Mouse (Mus musculus) heart, postnatal 36 days (tissue): Measurements from ENCODE around the gene Fads1. TPM values are rescaled to one million over a fixed set of nuclear protein-coding genes. Genes with fewer than 3 reads are reported as not detected.
A peak's percentile ranks its signal among the peaks of the same experiment; 100 is the strongest.

ENCODE experiments used
- DNase-seq, 2 experiments: peaks; one replicate each; pipeline ENCODE4 v3.0.0; 2021 to 2022
- intact Hi-C: fragments of 180-260 bp; cut with DNase I; formaldehyde crosslinking; loops from one replicate; pipeline ENCODE4 v1.15.1; 2025
- total RNA-seq, 2 experiments: library from RNA; stranded (reverse); gene quantifications; 2 replicates each; pipeline ENCODE4 v1.2.3; 2021

The Fads1 gene
- total RNA-seq, 2 experiments from 2014 or later = 23.7 to 24.0 TPM

DNA sequence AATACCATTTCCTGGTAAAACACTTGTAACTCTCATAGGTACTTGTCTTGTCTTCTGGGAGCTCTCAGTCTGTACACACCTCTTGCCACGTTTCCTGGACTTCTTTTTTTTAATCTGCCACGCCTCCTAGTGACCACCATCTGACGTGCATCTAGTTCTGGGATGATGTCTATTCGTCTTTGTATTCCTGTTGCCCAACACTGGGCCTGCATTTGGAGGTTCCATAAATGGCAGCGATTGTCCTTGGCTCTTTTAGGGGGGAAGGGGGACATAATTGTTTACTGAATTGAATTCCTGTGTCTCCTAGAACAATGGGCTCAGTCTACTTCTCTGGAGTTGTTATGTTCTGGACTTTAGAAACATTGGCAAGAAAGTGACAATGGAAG lies 21.9 kb downstream of the Fads1 start:
- intact Hi-C loops = no loop called here
- peak in 1 of 2 experiments; percentile 23 for DNase-seq

DNA sequence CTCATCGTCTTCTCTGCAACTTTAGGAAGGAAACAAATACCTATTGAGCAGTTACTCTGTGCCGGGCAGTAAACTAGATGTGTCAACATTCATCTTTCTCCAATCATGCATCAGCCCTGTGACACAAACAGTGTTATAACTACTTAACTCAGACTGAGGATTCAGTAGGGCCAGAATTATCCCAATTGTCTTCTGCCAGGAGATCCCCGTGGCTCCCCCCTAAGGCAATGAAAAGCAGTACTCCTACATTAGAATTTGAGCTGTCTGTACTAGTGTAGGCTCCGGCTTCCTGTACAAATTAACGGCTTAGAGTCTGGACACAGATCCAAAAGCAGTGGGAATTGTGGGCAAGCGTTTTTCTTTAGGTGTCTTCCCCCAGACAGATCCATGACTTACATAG lies 22.4 kb downstream of the Fads1 start:
- DNase-seq = no peak
- intact Hi-C loops = no loop called here

DNA sequence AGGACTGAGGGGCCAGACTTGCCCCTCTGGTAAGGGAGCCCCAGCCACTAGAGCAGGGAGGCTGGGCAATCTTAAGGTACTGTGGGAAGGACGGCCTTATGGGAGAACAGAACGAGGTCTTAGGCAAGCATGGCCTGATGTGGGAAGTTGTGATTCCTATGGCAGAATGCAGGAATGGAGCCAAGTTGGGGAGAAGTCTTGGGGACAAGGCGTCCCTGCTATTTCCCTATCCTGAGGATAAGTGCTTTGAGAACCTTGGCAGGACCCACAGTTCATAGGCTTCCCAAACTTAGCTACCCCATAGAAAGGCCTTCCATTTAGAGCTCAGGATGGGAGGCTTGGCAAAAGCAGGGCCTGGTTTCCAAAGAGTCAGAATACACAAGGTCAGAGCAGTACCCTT lies 26.2 kb downstream of the Fads1 start:
- peak in 1 of 2 experiments; percentile 37 for DNase-seq
- intact Hi-C loops = no loop called here

DNA sequence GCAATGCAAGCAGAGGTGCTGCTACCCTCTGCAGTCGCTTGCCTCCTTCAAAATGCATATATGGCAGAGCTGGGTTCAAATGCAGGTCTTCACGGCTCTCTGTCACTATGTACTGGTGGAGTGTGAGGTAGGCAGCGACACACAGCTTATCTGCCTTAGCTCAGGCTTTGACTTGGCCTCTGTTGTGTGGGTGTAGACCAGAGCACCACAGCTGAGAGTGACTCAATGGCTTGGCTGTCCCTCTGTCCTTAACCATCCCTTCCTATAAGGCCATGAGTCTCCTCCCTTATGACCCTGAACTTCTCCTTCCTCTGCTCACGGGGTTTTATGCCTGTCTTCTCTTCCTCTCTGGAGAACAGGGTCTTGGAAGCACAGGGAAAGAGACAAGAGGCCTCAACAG lies 28.2 kb downstream of the Fads1 start:
- DNase-seq = no peak
- intact Hi-C loops = no loop called here

DNA sequence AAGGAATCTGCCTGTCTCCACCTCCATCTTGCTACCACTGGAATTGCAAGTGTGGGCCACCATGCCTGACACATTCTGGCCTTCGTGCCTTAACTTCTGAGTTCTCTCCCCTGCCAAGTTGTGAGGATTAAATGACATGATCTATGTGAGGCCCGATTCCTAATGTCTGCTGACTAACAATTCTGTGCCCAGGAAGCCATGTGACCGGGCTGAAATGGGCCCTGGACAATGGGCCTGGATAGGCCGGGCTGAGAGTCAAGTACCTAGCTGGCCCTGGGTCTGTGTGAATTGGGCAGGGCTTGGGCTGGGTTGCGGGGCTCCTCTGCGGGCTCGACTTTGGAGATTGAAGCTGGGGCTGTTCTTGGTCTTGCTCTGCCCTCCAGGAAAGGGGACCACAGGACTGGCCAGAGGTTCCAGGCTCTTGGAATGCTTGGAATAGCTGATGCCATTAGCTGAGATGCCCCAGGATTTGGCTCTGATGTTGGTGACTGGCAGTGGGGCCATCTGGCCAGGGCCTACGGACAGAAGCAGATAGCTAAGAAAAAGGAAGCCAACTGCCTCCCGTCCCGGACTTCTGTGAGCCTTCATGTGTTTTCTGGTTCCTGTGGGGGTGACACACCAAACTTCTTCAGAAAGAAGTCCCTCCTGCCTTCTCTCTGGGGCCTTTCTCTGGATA lies 31.2 kb downstream of the Fads1 start:
- intact Hi-C loops = no loop called here
- DNase-seq = peak in 1 of 2 experiments; percentile 49

DNA sequence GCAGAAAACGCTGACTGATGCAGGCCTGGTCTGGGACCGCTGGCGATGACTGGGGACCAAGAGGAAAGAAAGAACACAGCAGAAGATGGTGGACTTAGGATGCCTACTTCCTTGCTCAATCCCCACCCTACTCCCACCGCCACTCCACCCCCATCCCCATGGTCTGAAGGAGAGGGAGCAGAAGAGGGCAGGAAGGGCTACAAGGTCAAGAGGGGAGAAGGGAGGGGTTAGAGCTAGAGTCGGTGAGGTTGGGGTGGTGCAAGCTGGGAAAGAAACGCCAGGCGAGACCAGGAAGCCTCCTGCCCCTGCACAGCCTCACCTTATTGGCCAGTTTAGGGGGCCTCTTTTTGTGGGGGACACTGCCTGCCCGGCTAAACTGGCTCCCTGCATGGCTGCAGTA lies 33.4 kb downstream of the Fads1 start:
- DNase-seq = no peak
- intact Hi-C loops = no loop called here

DNA sequence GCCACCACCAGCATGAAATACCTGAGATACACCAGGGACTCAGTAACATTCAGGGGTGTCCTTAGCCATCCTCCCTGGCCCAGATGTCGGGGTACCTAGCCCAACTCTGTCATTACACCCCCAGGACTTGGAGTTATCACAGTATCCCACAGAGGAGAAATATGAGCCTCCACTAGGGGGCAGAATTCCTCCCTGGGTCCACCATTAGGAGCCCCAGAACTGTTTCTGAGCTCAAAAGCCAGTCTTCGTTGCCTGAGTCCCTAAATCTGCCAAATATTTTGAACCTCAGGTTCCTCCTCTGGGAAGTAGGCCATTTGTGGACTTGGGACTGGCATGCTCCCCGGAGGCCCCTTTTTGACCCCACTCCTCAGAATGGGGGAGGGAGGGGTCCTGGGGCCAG lies 36.4 kb downstream of the Fads1 start:
- DNase-seq = peak; percentile 27 to 44
- intact Hi-C loops = no loop called here

DNA sequence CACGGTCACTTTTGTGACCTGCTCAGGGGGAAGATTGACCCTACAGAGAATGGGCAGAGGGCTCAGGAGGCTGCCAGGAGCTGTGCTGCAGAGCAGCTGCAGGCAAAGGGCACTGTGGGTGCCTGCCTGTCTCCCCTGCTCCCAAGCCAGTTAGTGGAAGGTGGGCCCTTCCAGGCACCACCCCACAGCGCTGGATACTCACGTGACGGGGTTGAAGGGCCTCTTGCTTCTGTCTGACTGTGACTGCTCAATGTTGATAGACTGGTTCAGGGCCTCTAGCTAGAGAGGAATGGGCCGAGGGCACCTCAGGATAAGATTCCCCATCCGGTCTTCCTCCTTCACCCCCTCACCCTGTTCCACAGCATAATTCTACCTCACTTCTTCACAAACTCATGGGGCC lies 36.9 kb downstream of the Fads1 start:
- intact Hi-C loops = no loop called here
- DNase-seq = no peak

DNA sequence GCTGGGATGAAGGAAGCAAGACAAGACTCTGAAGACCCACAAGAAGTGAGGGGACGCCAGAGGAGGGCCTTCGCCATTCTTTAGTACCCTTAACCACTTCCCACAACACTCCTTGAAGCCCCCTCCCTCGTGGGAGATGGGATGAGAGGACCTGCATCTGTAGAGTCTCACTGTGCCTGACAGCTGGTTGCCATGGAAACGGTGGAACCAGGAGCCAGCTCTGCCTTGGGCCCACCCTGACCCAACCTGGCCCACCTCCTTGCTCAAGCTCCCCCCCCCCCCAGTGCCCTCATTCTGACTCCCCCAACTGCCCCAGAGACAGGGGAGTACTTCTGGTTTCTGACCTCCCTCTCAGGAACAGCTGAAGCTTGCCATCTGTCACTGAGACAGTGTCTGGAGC lies 38.9 kb downstream of the Fads1 start:
- intact Hi-C loops = no loop called here
- no peak for DNase-seq

DNA sequence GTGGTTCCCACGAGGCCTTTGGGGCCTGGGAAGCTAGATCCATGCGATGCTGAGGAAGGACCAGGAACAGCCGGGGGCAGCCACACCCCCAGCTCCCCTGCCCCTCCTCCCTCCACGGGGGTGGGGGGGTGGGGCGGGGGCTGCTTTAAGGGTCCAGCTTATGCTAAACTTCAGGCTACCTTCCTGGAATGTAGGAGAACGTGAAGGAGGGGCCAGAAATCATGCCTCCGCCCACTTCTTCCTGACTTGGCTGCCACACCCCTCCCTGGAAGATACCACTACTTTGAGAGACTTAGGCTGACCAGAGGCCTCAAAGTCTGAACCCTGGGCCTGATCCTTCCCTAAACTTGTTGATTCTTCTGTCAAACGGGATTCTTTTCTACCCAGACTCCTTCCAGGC lies 40.0 kb downstream of the Fads1 start:
- intact Hi-C loops = no loop called here
- no peak for DNase-seq

DNA sequence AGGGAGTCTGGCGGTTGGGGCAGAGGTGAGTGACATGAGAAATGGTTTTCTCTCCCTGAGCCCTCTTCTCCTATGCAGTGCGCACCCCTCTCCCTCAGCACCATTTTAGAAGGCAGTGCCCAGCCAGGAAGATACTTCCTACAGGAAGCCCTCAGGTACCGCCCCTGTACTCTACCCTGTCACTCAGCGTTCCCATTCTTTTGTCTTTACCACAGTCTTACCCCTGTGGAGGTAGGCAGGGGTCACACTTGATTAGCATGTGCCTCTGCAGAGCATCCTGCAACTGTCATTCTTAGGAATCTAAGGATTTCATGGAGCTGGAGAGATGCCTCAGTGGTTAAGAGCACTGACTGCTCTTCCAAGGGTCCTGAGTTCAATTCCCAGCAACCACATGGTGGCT lies 40.9 kb downstream of the Fads1 start:
- no peak for DNase-seq
- intact Hi-C loops = no loop called here

DNA sequence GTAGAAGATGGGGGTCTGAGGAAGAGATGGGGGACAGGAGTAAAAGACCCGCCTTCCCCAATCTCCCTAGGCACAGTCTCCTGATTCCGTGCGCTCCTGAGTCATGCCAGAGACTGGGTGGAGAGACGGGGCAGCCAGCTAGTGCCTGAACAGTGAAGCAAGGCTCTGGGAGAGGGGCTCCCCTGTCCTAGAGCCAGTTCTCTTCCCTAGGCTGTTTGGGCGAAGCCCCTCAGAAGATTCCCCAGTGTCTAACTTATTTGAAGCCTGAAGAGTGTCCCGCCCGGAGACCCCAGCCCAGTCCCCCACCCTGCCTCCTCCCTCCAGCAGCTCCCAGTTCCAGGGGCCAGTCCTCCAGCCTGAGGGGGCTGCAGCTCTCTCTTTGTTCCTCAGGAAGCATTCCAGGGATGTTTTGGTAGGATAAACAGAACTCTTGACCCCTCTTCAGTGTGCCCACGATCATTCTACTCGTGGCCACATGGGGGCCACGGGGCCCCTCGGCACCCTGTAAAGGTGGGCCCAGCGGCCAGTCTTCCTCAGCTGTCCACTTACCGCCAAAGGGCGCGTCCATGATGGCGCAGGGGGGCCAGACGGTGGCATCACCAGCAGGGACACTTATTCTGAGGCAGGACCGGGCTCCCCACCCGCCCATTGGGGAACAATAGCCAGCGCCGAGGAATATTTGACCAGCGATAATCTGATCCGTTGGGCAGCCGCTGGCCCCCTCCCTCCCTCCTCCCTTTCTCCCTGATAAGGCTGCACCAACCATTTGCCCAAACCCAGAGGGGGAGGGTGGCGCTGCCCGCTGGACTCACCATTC lies 42.2 kb downstream of the Fads1 start:
- no peak for DNase-seq
- intact Hi-C loops = no loop called here

DNA sequence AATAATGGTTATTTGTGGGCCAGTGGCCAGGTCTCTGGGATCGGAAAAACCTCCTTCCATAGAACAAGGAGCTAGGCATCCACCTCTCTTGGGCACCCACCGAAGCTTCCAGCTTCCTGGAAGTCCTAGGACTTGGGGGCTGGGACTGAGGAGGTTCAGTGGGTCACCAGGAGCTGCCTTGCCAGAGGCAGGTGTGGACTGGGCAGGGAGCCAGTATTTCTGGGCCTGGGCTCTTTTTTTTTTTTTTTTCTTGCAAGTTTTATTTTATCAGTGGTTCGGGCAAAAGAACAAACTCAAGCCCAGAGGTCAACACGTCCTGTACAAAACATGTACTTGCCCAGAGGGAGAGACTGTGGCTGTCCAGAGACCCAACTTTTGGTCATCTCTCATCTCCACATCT lies 43.1 kb downstream of the Fads1 start:
- intact Hi-C loops = no loop called here
- no peak for DNase-seq

DNA sequence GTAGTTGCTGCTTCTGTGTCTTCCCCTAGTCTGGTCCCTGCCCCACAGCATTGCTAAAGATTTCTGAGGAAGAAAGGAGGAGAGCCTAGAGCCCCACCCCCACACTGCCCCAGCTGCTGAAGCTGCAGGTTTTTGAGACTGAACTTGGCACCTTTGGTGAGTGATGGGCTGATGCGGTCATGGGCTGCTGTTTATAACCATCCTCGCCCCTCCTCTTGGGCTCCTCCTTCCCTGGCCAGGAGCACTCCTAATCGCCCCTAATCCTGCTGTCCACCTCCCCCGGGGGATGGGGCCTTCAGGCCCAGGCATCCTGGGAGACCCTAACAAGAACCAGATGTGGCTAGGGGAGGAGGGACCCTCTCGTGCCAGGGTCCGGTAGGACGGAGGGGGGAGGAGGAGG lies 48.3 kb downstream of the Fads1 start:
- no peak for DNase-seq
- intact Hi-C loops = no loop called here

DNA sequence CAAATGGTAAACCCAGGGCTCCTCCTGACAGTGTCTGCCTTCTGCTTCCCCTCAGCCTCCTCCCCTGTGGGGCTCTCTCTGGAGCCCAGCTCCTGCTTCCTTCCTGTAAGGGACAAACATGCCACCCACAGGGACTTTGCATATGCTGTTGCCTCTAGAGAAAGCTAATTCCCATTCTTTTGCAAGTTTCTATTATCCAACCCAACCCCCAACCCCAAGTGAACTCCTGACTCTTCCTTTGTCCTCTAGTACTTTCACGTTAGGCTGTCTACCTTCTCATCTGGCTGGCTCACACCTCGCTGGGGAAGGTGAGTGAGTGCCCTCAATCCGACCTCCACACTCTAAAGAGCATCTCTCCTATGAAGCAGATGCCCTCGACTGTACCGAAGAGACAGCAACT lies 49.2 kb downstream of the Fads1 start:
- DNase-seq = no peak
- intact Hi-C loops = no loop called here

DNA sequence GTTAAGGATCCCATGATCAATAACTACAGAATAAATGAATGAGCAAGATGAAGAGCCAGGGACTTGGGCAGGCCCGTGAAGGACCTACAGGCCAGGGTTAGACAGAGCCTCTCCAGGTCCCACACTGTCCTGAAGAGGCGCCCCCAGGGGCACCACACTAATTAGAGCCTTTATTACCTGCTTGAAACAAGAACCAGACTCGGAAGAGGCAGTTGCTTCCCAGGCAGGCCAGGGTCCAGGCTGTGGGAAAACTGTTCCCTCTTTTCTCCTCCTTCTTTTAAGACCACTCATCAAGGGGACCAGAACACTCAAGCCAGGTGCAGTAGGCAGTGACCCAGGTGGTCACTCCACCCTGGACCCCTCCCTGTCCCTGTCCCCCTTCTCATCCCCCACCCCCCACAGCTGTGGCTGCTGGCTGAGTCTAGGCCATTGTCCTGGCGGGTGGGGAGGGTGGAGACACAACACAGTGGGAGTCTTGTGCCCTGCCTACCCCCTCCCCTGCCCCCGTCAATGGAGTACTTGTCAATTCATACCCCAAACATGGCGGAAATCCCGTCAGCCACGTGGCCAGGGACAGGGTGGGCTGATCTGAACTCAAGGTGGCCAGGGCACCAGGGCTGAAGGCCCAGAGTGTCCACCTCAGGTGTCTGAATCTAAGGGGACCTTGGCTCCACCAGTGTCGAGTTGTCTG lies 49.8 kb downstream of the Fads1 start:
- no peak for DNase-seq
- intact Hi-C loops = no loop called here

DNA sequence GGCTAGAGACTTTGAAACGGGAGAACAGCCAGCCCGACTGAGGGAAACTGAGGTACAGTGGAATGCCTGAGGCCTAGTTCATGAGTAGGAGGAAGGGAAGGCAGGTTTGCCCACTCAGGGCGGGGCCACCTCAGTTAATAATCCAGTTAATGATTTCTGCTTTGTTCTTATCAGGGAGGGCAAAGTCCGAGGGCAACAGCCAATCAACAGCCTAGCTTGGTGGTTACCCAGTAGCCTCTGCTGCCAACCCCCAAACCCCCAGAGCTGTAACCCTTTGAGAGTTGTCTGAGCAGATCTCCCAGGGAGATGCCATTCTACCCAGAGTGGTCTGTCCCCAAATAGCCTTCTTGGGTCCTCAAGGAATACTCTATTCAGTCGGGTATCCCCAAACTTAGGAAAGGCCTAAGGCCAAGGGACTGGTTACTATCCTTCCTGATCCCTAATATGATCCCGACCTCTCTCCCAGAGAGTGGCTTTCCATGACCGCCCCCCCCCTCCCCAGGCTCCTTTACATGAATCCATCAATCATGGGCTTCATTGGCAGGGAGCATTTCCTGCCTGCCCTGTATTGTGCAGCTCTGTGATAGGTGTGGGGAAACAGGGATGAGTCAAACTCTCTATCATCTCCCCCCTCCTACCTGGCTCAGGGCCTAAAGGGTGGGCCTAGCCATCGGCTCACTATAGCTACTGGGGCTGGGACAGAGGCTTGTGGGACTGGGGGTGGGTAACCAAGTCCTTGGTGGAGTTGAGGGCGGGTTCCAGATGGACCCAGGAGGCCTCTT lies 53.3 kb downstream of the Fads1 start:
- DNase-seq = no peak
- intact Hi-C loops = no loop called here

DNA sequence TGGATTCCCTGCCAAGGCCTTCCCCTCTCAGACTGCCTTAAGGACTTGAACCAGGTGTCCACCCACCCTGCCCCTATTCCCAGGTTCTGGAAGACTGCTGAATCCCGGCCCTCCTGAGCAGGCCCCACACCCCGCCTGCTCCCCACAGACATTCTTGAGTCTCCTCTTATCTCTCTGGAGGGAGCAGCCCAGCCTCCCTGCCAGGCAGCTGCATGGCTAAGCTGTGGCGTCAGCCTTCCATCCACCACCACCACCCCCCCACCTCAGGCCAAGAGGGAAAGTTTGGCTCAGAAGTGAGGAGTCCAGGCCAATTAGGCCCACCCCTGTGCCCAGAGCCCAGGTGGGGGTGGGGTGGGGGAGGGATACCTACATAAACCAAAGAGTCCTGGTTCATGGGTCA lies 55.8 kb downstream of the Fads1 start:
- no peak for DNase-seq

DNA sequence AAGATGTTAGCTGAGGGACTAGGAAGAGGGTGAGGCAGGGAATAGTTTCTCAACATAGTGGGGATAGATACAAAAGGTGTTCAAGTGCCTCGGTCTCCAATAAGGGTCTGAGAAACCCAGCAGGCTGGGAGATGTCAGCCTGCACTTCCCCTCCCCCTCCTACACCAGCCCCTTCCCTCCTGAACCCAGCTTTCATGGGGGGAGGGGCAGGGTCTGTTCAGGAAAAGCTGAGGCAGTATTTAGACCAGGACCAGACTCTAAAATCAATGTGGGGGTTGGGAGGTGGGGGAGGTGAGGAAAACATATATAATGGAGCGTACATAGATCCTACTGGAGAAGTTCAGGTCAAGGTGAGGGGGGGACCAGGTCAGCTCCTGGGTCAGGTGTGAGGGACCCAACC lies 56.7 kb downstream of the Fads1 start:
- DNase-seq = no peak
- intact Hi-C loops = no loop called here

More for the DNA sequence above, 55.8 kb downstream of the Fads1 start:
- intact Hi-C loops = no loop called here

DNA sequence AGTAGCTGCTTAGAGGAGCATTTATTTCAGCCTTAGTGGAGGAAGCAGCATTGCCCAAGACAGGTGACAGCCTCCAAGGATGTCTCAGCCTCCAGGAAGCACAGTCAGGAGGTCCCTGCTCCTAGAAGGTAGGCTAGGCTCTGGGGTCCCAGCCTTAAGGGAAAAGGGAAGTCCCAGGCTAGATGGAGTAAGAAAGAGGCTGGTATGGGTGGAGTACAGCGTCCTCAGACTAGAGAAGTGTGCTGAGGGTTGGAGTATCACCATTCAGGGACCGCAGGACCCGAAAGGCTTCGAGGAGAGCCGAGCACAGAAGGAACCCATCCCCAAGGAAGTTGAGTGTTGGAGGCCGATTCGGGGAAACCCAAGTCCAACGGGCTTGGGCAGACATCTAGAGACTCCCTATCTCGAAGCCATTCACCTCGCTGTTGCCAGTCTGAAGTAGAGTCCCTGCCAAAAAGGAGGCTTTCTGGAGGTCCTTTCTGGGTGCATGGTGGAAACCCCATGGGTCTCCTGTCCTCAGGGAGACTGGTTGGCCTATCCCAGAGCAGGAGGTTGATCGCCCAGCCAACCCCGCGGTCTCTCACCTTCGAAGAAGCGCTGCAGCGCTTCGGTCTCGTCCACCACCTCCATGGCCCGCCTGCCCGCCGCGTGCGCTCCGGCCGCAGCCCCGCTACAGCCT lies 57.4 kb downstream of the Fads1 start:
- DNase-seq = no peak
- intact Hi-C loops = no loop called here
